Mouse (Mus musculus) liver, postnatal 0 days (tissue): ENCODE data around the gene Irf2bp2. TPM values are rescaled to one million over a fixed set of nuclear protein-coding genes. Genes with fewer than 3 reads are reported as not detected.

Experiments
- ATAC-seq: fragments of 200-750 bp; cut with Nextera tagmentation; 2 replicates; pipeline ENCODE4 v1.8.0; 2017; ENCODE audit warnings: mild to moderate bottlenecking, moderate library complexity
- DNase-seq: peaks from one replicate; pipeline ENCODE4 v3.0.0-alpha.2; 2016
- H3K27ac ChIP-seq: fragments of 300-500 bp; sonication (generic); 2 replicates; pipeline ENCODE4 v1.5.1; 2014; ENCODE audit warnings: antibody characterized with exemption, moderate library complexity, mild to moderate bottlenecking, low read depth
- H3K27me3 ChIP-seq: fragments of 300-500 bp; sonication (generic); 2 replicates; pipeline ENCODE4 v1.6.1; 2014; ENCODE audit warnings: low read length, control low read depth, mixed read lengths; ENCODE audit not compliant: insufficient read depth
- H3K36me3 ChIP-seq: fragments of 300-500 bp; sonication (generic); replicated peaks from 2 replicates; pipeline ENCODE4 v1.6.1; 2014; ENCODE audit warnings: mild to moderate bottlenecking, control low read depth, low read length, moderate library complexity, mixed read lengths; ENCODE audit not compliant: insufficient read depth
- H3K4me1 ChIP-seq: fragments of 300-500 bp; sonication (generic); 2 replicates; pipeline ENCODE4 v1.6.1; 2014; ENCODE audit warnings: antibody characterized with exemption, mild to moderate bottlenecking, control low read depth; ENCODE audit not compliant: insufficient read depth
- H3K4me2 ChIP-seq: fragments of 300-500 bp; sonication (generic); 2 replicates; pipeline ENCODE4 v1.6.1; 2014; ENCODE audit warnings: low read depth, mild to moderate bottlenecking, low read length, moderate library complexity, mixed read lengths
- H3K4me3 ChIP-seq: fragments of 300-500 bp; sonication (generic); 2 replicates; pipeline ENCODE4 v1.5.1; 2014; ENCODE audit warnings: low read depth, low read length
- H3K9ac ChIP-seq: fragments of 300-500 bp; sonication (generic); replicated peaks from 2 replicates; pipeline ENCODE4 v1.6.1; 2014; ENCODE audit warnings: mild to moderate bottlenecking, moderate library complexity
- H3K9me3 ChIP-seq: fragments of 300-500 bp; sonication (generic); 2 replicates; pipeline ENCODE4 v1.6.1; 2016; ENCODE audit warnings: mild to moderate bottlenecking, control low read depth, low read length, mixed read lengths
- CTCF ChIP-seq: sonication (generic); IDR thresholded peaks from 2 replicates; pipeline ENCODE4 v1.5.1; 2016; ENCODE audit warnings: antibody characterized with exemption, low read depth
- EP300 ChIP-seq: IDR thresholded peaks from 2 replicates; pipeline ENCODE4 v1.6.1; 2016; ENCODE audit warnings: antibody characterized with exemption, low read depth, mild to moderate bottlenecking
- WGBS: fragments of 180-500 bp; shearing (Covaris S2); extraction: QIAGEN DNeasy Blood & Tissue Kit; methylation state at CpG from one replicate; pipeline ENCODE4 v1.1.7; 2014; ENCODE audit not compliant: insufficient replicate concordance; 5-methylcytosine and 5-hydroxymethylcytosine counted together
- polyA plus RNA-seq: library from polyadenylated mRNA; unstranded; fragments of >200 nt; fragmentation: Nextera tagmentation; extraction: Ambion mirVana; gene quantifications from 2 replicates; pipeline ENCODE4 v1.2.1, GENCODE M21; 2015

The Irf2bp2 gene
- polyA plus RNA-seq, 1 experiment from 2014 or later = 6.2 TPM

DNA sequence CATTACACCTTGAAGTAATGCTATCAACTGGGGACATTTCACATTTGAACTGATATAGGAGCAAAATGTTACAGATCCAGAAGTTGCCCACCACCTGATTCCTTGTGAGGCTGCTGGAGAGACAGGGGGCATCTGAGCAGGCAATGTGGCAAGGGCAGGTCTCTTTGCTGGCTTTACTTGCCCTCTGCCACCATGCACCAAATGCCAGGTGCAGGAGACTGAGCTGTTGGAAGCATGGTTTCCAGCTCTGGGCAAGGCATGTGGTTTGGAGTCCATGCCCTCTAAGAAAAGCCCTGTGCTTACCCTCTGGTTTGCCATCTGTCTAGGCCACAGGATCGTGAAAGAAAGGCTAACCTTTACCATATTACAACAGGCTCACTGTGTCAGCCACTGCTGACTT, 24.1 kb downstream of the Irf2bp2 start:
- Histone ChIP-seq H3K36me3 (no peaks in the 10 kb centered on the region), H3K9ac (no peak overlapping the region), H3K27me3 (no peaks in the 10 kb centered on the region), H3K9me3 (no peaks in the 10 kb centered on the region), H3K4me2 (no peak overlapping the region), H3K4me1 (peaks cover 37% of the 10 kb centered on the region), H3K4me3 (no peak overlapping the region), H3K27ac (no peak overlapping the region)
- ATAC-seq (no peak), DNase-seq (no peak)
- 82% methylated on average over 1 of the region's 1 CpGs for WGBS
- TF ChIP-seq CTCF (no peak), EP300 (no peak)

DNA sequence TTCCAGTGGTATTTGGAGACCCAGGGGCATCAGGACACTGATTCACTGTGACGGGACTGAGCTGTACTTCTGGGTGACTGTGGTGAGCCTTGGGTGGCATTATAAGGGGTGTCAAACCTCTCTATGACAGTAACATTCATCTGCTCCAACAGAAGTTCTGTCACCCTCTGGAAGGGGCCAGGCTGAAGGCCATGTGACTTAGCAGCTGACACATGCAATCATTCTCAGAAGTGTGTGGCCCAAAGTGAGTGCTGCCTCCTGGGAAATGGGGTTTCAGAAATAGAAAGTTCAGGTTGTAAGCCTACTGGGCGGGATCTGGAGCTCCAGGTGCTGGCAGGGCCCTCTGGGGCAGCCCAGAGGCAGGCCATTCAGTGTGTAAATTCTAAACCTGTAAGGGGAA, 26.1 kb downstream of the Irf2bp2 start:
- H3K36me3 ChIP-seq = no peaks in the 10 kb centered on the region
- TF ChIP-seq CTCF = no peak
- no peak for TF ChIP-seq EP300
- ATAC-seq (no peak), DNase-seq (no peak)
- H3K4me2 ChIP-seq = no peak overlapping the region
- 73% methylated on average over 2 of the region's 2 CpGs for WGBS
- H3K4me1 ChIP-seq = peaks cover 37% of the 10 kb centered on the region
- no peaks in the 10 kb centered on the region for H3K9me3 ChIP-seq
- no peak overlapping the region for H3K4me3 ChIP-seq
- H3K27me3 ChIP-seq = no peaks in the 10 kb centered on the region
- peak overlapping the region; percentile 22; the same call in 1 of the 2 replicates for H3K27ac ChIP-seq
- no peak overlapping the region for H3K9ac ChIP-seq

DNA sequence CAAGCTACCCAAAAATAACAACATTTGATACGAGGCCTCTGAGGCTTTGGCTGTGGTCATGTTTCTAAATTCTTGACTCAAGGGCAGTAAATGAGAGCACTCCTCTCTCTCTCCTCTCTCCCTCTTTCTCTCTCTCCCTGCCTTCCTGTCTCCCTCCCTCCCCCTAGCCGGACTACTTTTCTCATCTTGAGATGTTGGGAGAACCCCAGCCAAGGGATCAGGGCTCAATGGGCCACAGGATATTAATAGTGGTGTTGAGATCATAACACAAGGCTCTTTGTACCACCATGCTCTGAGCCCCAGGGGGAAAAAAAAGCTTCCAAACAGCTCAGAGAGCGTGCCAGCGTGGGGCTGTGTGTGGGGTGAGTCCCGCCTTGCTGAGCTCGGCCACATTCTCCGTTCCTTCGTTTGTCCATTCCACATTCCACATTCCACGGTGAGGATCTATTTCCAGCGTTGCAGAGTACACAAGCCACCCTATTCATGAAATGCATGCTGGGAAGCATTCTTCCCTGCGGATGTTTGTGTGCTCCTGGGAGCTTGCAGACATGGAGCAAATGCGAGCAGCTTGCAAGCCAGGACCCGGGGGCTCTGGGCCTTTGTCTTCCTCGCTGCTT, 27.2 kb downstream of the Irf2bp2 start:
- Histone ChIP-seq H3K4me3 (no peak overlapping the region), H3K36me3 (no peaks in the 10 kb centered on the region), H3K4me2 (0 out of 2 replicates have a peak overlapping the region, but pooled peaks have one; percentile 23), H3K9me3 (no peaks in the 10 kb centered on the region), H3K27ac (peak overlapping the region; percentile 66), H3K9ac (no peak overlapping the region; the same call in 1 of the 2 replicates), H3K27me3 (no peaks in the 10 kb centered on the region), H3K4me1 (peaks cover 36% of the 10 kb centered on the region)
- ATAC-seq = no peak
- no peak for DNase-seq
- TF ChIP-seq CTCF (no peak), EP300 (no peak)
- 43% methylated on average over 14 of the region's 14 CpGs for WGBS

DNA sequence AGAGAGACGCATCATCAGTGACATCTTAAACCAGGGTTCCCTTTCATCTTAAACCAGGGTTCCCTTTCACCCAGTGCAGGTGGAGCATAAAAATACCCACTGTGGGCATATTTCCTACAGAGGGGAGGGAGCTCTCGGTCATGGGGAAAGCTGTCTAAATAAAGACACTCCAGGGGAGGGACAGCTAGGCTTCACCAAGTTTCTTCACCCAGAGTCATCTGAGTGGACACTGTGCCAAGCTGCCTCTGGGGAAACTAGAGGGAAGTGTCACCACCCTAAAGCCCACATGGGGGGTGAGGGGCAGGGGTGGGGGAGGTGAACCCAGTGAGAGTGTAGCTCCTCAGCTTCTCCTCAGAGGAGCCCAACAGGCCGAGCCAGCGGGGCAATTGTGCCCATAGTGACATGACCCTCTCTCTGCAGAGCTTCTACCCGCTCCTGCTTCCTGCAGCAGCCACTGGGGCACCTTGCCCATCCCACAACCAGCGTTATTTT, 27.8 kb downstream of the Irf2bp2 start:
- Histone ChIP-seq H3K9ac (no peak overlapping the region; the same call in 1 of the 2 replicates), H3K4me3 (no peak overlapping the region), H3K9me3 (no peaks in the 10 kb centered on the region), H3K4me1 (peaks cover 31% of the 10 kb centered on the region), H3K27me3 (no peaks in the 10 kb centered on the region), H3K36me3 (no peaks in the 10 kb centered on the region), H3K27ac (peak overlapping the region; percentile 66), H3K4me2 (peak overlapping the region; percentile 23; the same call in 1 of the 2 replicates)
- DNase-seq = no peak
- no peak for TF ChIP-seq CTCF
- TF ChIP-seq EP300 = no peak
- peak; percentile 47 for ATAC-seq
- WGBS = 59% methylated on average over 6 of the region's 6 CpGs

DNA sequence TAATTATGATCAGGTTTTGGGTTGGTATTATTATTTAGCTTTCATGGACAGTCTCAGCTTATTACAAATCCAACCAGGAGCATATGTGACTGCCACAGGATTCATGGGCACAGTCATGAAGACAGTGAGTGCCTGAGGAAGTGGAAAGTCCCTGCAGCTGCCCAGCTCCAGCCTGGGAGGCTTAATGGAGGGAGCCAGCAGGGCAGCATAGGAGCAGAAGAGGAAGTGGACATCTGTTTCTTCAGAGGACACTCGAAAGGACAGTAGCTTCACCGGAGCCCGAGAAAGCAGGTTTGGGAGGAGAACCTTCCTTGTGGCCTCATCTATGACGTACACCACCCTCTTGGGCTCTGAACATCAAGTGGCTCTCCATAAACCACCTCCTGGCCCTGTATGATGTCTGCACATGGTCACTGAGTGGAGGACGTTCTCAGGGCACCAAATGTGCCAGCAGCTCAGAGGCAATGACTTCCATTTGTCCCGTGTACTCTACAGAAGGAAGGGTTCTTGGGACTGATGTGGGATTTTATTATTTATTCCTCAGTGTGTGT, 28.5 kb downstream of the Irf2bp2 start:
- no peaks in the 10 kb centered on the region for H3K36me3 ChIP-seq
- H3K4me2 ChIP-seq = no peak overlapping the region
- H3K4me3 ChIP-seq = no peak overlapping the region
- DNase-seq (no peak), ATAC-seq (peak; percentile 40)
- H3K4me1 ChIP-seq = peaks cover 28% of the 10 kb centered on the region
- WGBS = 50% methylated on average over 6 of the region's 6 CpGs
- TF ChIP-seq EP300 (no peak), CTCF (no peak)
- no peak overlapping the region for H3K9ac ChIP-seq
- H3K27ac ChIP-seq = no peak overlapping the region
- H3K27me3 ChIP-seq = no peaks in the 10 kb centered on the region
- H3K9me3 ChIP-seq = no peaks in the 10 kb centered on the region

DNA sequence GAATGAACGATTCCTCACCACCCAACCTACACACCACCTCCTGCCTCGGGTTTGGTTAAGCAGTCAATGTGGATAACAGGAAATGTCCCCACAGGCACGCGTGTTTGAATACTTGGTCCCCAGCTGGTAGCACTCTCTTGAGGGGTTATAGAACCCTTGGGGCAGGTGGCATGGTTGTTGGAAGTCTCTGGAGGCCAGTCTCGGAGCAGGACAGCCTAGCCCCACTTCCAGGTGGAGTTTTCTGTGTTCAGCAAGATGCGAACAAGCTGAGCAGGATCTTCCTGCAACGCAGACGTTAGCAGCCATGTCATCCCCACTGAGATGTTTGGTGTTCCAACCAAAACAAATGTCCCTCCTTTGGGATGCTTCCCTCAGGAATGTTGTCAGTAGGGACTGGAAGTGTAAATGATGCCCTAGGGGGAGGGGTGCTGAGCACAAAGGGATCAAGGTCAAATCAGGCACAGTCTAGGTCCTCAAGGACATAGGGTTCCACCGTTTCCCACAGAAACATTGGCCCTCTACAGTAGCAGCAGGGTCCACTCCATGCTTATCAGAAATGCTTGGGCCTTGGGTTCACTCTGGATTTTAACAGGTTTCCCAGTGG, 29.1 kb downstream of the Irf2bp2 start:
- no peak for TF ChIP-seq EP300
- no peak for TF ChIP-seq CTCF
- Histone ChIP-seq H3K4me3 (no peak overlapping the region), H3K27ac (no peak overlapping the region), H3K36me3 (no peaks in the 10 kb centered on the region), H3K4me2 (no peak overlapping the region), H3K27me3 (no peaks in the 10 kb centered on the region), H3K4me1 (peaks cover 28% of the 10 kb centered on the region), H3K9me3 (no peaks in the 10 kb centered on the region), H3K9ac (no peak overlapping the region)
- no peak for DNase-seq
- WGBS = 57% methylated on average over 9 of the region's 9 CpGs
- ATAC-seq = no peak
